Mouse (Mus musculus) brain, embryonic 14.5 days (tissue): ENCODE results near the gene Sox5. TPM values are rescaled to one million over a fixed set of nuclear protein-coding genes. Genes with fewer than 3 reads are reported as not detected.

Experiments used
- DNase-seq: peaks from one replicate; pipeline ENCODE4 v3.0.0-alpha.2; 2011; ENCODE audit warnings: low read depth
- CTCF ChIP-seq: fragments of 200-500 bp; IDR thresholded peaks from 2 replicates; pipeline ENCODE4 v1.5.1; 2012; ENCODE audit warnings: inconsistent platforms, mild to moderate bottlenecking, moderate library complexity, borderline replicate concordance; ENCODE audit not compliant: insufficient read depth, insufficient read length; ENCODE audit errors: extremely low read depth
- POLR2A ChIP-seq: fragments of 200-500 bp; IDR thresholded peaks from 2 replicates; pipeline ENCODE4 v1.6.1; 2012; ENCODE audit warnings: mild to moderate bottlenecking, inconsistent platforms, borderline replicate concordance; ENCODE audit not compliant: poor library complexity, insufficient read depth, insufficient read length, severe bottlenecking; ENCODE audit errors: extremely low read depth
- polyA plus RNA-seq: library from polyadenylated mRNA; depleted of rRNA; stranded (reverse); fragments of >200 nt; gene quantifications from 2 replicates; pipeline ENCODE4 v1.2.3, GENCODE M21; 2012

Sox5 gene
- polyA plus RNA-seq, 1 experiment = 30.3 TPM

- no peak for DNase-seq
- TF ChIP-seq CTCF (no peak), POLR2A (no peak)
Measured at GRCm38 (mm10) chr6:144570850-144571249, 210.9 kb downstream of the Sox5 start.

- TF ChIP-seq CTCF = no peak
- no peak for TF ChIP-seq POLR2A
- no peak for DNase-seq
Measured at GRCm38 (mm10) chr6:144565827-144566226, 215.9 kb downstream of the Sox5 start.

GRCm38 (mm10) chr6:144561718-144562117 is 220.1 kb downstream of the Sox5 start:
- DNase-seq = no peak

GRCm38 (mm10) chr6:144560211-144560610 is 221.6 kb downstream of the Sox5 start:
- no peak for DNase-seq
- TF ChIP-seq POLR2A = no peak
- no peak for TF ChIP-seq CTCF

More at GRCm38 (mm10) chr6:144561718-144562117, 220.1 kb downstream of the Sox5 start:
- TF ChIP-seq POLR2A (no peak), CTCF (no peak)

GRCm38 (mm10) chr6:144553476-144553875 is 228.3 kb downstream of the Sox5 start:
- DNase-seq = peak; percentile 47
- no peak for TF ChIP-seq POLR2A
- TF ChIP-seq CTCF = no peak

GRCm38 (mm10) chr6:144548991-144549390 is 232.8 kb downstream of the Sox5 start:
- TF ChIP-seq CTCF (no peak), POLR2A (no peak)
- no peak for DNase-seq

GRCm38 (mm10) chr6:144547141-144547540 is 234.6 kb downstream of the Sox5 start:
- no peak for DNase-seq
- TF ChIP-seq POLR2A (no peak), CTCF (peak; percentile 11; the same call in 1 of the 2 replicates)

- TF ChIP-seq CTCF = no peak
- TF ChIP-seq POLR2A = no peak
- DNase-seq = no peak
Measured at GRCm38 (mm10) chr6:144545549-144545948, 236.2 kb downstream of the Sox5 start.

GRCm38 (mm10) chr6:144541316-144541715 is 240.5 kb downstream of the Sox5 start:
- no peak for DNase-seq
- TF ChIP-seq CTCF (no peak), POLR2A (no peak)

GRCm38 (mm10) chr6:144539439-144540192 is 242.2 kb downstream of the Sox5 start:
- no peak for TF ChIP-seq CTCF
- TF ChIP-seq POLR2A = no peak
- no peak for DNase-seq

GRCm38 (mm10) chr6:144523479-144523878 is 258.3 kb downstream of the Sox5 start:
- peak; percentile 76 for DNase-seq
- TF ChIP-seq CTCF = no peak
- no peak for TF ChIP-seq POLR2A

GRCm38 (mm10) chr6:144518811-144519210 is 263.0 kb downstream of the Sox5 start:
- DNase-seq = no peak
- TF ChIP-seq CTCF (no peak), POLR2A (no peak)

- TF ChIP-seq POLR2A (no peak), CTCF (no peak)
- no peak for DNase-seq
Measured at GRCm38 (mm10) chr6:144515905-144516304, 265.9 kb downstream of the Sox5 start.

- no peak for TF ChIP-seq POLR2A
- no peak for TF ChIP-seq CTCF
- DNase-seq = peak; percentile 45
Measured at GRCm38 (mm10) chr6:144513761-144514160, 268.0 kb downstream of the Sox5 start.
